Mouse (Mus musculus) thymus, adult 2 months (tissue): ENCODE results near the gene Cutc. TPM values are rescaled to one million over a fixed set of nuclear protein-coding genes. Genes with fewer than 3 reads are reported as not detected.

Source experiments
- DNase-seq: peaks from one replicate; pipeline ENCODE4 v3.0.0; 2021
- H3K27ac ChIP-seq: fragments of 200-500 bp; 2 replicates; pipeline ENCODE4 v1.5.1; 2012; ENCODE audit warnings: low read length, control low read depth; ENCODE audit not compliant: control insufficient read depth, insufficient read depth
- H3K27me3 ChIP-seq: fragments of 200-500 bp; 2 replicates; pipeline ENCODE4 v1.6.1; 2012; ENCODE audit warnings: mild to moderate bottlenecking, low read length, moderate library complexity, mixed read lengths; ENCODE audit not compliant: control insufficient read depth, insufficient read depth
- H3K36me3 ChIP-seq: fragments of 200-500 bp; 2 replicates; pipeline ENCODE4 v1.6.1; 2012; ENCODE audit warnings: mild to moderate bottlenecking, low read length, moderate library complexity; ENCODE audit not compliant: control insufficient read depth, insufficient read depth
- H3K4me1 ChIP-seq: fragments of 200-500 bp; replicated peaks from 2 replicates; pipeline ENCODE4 v1.6.1; 2012; ENCODE audit warnings: low read length; ENCODE audit not compliant: control insufficient read depth, insufficient read depth
- H3K4me3 ChIP-seq: fragments of 200-500 bp; 2 replicates; pipeline ENCODE4 v1.5.1; 2012; ENCODE audit warnings: mild to moderate bottlenecking, low read length, control low read depth, moderate library complexity; ENCODE audit not compliant: control insufficient read depth, insufficient read depth
- CTCF ChIP-seq: fragments of 200-500 bp; IDR thresholded peaks from 2 replicates; pipeline ENCODE4 v1.5.1; 2012; ENCODE audit warnings: mild to moderate bottlenecking, control low read depth, low read length, moderate library complexity, borderline replicate concordance; ENCODE audit not compliant: control insufficient read depth, poor library complexity, insufficient read depth; ENCODE audit errors: extremely low read depth
- POLR2A ChIP-seq: fragments of 200-500 bp; IDR thresholded peaks from 2 replicates; pipeline ENCODE4 v1.6.1; 2012; ENCODE audit warnings: mild to moderate bottlenecking, low read length, control low read depth, moderate library complexity; ENCODE audit not compliant: control insufficient read depth, poor library complexity, insufficient read depth; ENCODE audit errors: extremely low read depth
- WGBS: fragments of 180-500 bp; shearing (Covaris S2); methylation state at CpG from one replicate; pipeline ENCODE4 v1.1.7; 2018; 5-methylcytosine and 5-hydroxymethylcytosine counted together
- polyA plus RNA-seq: library from polyadenylated mRNA; depleted of rRNA; stranded (reverse); fragments of >200 nt; gene quantifications from 2 replicates; pipeline ENCODE4 v1.2.3, GENCODE M21; 2012

Gene Cutc
- polyA plus RNA-seq, 1 experiment = 5.4 TPM

DNA sequence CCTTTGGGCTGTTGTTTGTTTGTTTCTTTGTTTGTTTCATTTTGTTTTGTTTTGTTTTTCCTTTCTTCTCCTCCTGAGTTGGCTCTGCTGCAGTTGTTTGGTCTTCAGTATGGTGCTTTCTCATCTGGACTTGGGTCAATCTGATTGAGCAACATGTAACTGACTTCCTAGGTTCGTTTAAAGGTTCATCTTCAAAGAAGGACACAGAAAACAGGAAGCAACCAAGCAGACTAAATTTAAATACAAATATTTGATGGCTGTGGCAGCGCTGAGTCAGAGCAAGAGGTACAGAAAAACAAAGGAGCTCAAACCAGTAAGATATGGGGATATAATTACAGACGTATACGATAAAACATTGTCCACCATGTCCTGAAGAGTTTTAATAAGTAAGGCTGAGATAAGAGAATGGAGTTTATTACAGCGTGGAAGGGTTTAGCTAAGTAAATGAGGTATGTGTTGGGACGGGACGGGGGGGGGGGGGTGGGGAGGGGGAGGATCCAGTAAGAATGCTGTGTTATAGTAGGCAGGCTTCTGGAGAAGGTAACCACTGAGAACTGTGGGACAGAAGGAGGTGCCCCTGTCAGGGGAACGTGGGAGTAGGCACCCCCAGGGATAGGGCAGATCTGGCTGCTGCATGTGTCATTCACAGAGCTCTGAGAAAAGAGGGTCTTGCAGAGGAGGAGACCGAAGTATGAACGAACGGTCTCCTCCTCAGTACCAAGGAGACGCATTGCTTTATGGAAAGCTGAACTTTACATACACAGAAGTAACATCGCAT lies 33.6 kb downstream of the Cutc start:
- TF ChIP-seq POLR2A (no peak), CTCF (no peak)
- Histone ChIP-seq H3K27ac (no peak overlapping the region), H3K36me3 (no peaks in the 10 kb centered on the region), H3K27me3 (no peaks in the 10 kb centered on the region), H3K4me1 (no peaks in the 10 kb centered on the region), H3K4me3 (no peak overlapping the region)
- DNase-seq = no peak
- 76% methylated on average over 13 of the region's 13 CpGs for WGBS

GRCm38 (mm10) chr19:43789817-43790216 lies 37.0 kb downstream of the Cutc start:
- H3K27ac ChIP-seq = no peak overlapping the region
- WGBS = 92% methylated on average over 7 of the region's 7 CpGs

GRCm38 (mm10) chr19:43792537-43792936 lies 39.7 kb downstream of the Cutc start:
- Histone ChIP-seq H3K4me3 (no peak overlapping the region), H3K27ac (no peak overlapping the region), H3K36me3 (no peaks in the 10 kb centered on the region), H3K4me1 (no peaks in the 10 kb centered on the region), H3K27me3 (no peaks in the 10 kb centered on the region)
- DNase-seq = no peak
- TF ChIP-seq POLR2A = no peak
- TF ChIP-seq CTCF = no peak
- 98% methylated on average over 4 of the region's 4 CpGs for WGBS

More at GRCm38 (mm10) chr19:43789817-43790216, 37.0 kb downstream of the Cutc start:
- Histone ChIP-seq H3K27me3 (no peaks in the 10 kb centered on the region), H3K4me1 (no peaks in the 10 kb centered on the region), H3K36me3 (no peaks in the 10 kb centered on the region), H3K4me3 (no peak overlapping the region)
- TF ChIP-seq POLR2A = no peak
- no peak for TF ChIP-seq CTCF
- no peak for DNase-seq

- no peaks in the 10 kb centered on the region for H3K27me3 ChIP-seq
- H3K27ac ChIP-seq = no peak overlapping the region
- TF ChIP-seq CTCF (no peak), POLR2A (no peak)
- H3K4me1 ChIP-seq = no peaks in the 10 kb centered on the region
- H3K36me3 ChIP-seq = no peaks in the 10 kb centered on the region
- 98% methylated on average over 1 of the region's 1 CpGs for WGBS
- no peak overlapping the region for H3K4me3 ChIP-seq
- no peak for DNase-seq
These were observed 41.2 kb downstream of the Cutc start for GRCm38 (mm10) chr19:43793951-43794350.

DNA sequence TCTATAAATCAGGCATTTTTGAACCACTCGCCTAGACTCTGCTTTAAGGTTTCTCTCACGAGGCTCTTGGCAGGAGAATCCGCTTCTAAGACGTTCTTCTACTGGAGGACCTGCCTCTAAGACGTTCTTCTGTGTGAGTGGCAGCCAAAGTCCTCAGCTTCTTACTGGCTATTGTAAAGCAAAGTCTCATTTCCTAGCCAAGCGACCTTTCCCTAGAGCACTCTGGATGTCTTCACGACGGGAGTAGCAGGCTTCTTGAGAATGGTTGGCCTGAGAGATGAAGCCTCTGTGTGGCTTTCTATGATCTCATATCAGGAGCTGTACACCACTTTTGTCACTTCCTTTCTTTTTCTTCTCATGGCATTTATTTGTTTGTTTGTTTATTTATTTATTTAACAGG lies 42.7 kb downstream of the Cutc start:
- no peaks in the 10 kb centered on the region for H3K27me3 ChIP-seq
- DNase-seq = no peak
- 94% methylated on average over 8 of the region's 8 CpGs for WGBS
- no peak overlapping the region for H3K4me3 ChIP-seq
- H3K4me1 ChIP-seq = no peaks in the 10 kb centered on the region
- TF ChIP-seq POLR2A (no peak), CTCF (no peak)
- H3K36me3 ChIP-seq = no peaks in the 10 kb centered on the region
- H3K27ac ChIP-seq = no peak overlapping the region

- no peaks in the 10 kb centered on the region for H3K4me1 ChIP-seq
- no peak for DNase-seq
These were observed 44.4 kb downstream of the Cutc start for GRCm38 (mm10) chr19:43797216-43797615.

GRCm38 (mm10) chr19:43801427-43802051 lies 48.7 kb downstream of the Cutc start:
- DNase-seq = no peak
- no peak overlapping the region for H3K4me3 ChIP-seq
- WGBS = 23% methylated on average over 9 of the region's 9 CpGs
- no peaks in the 10 kb centered on the region for H3K27me3 ChIP-seq
- H3K36me3 ChIP-seq = no peaks in the 10 kb centered on the region
- TF ChIP-seq CTCF = no peak
- no peak for TF ChIP-seq POLR2A
- no peak overlapping the region for H3K27ac ChIP-seq
- H3K4me1 ChIP-seq = no peaks in the 10 kb centered on the region

More at GRCm38 (mm10) chr19:43797216-43797615, 44.4 kb downstream of the Cutc start:
- TF ChIP-seq CTCF = no peak
- TF ChIP-seq POLR2A = no peak
- WGBS = 81% methylated on average over 5 of the region's 5 CpGs
- no peaks in the 10 kb centered on the region for H3K36me3 ChIP-seq
- H3K27me3 ChIP-seq = no peaks in the 10 kb centered on the region
- H3K4me3 ChIP-seq = no peak overlapping the region
- H3K27ac ChIP-seq = no peak overlapping the region
